Mouse (Mus musculus): ENCODE data around the gene Cep170b. TPM values are rescaled to one million over a fixed set of nuclear protein-coding genes. Genes with fewer than 3 reads are reported as not detected.

The Cep170b gene
- polyA plus RNA-seq, 1 experiment from 2014 or later, result 6.1 TPM

DNA sequence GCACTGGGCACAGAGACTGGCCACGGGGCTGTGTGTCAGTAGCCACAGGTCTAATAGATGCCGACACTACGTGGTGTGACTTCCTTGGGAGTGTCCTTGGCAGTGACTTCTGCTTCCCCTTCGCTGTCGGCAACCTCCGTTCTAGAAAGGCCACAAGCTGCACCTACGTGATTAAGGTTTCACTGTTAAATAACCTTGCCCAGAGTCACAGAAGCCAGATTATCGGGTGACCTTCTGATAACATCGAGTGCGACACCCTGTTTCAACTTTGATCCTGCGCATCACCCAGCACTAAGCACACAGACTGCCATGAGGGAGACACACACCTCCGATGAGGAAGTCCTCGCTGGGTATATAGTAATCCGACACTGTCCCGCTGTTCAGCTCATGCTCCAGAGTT is 31.8 kb upstream of the Cep170b start:
- H3K36me3 ChIP-seq (ENCODE audit: control insufficient read depth, insufficient read depth, low read length), result no peaks in the 10 kb centered on the region
- no peak for ATAC-seq (ENCODE audit: insufficient number of reproducible peaks, insufficient read depth, low FRiP score, low read depth)
- 46% methylated on average over 15 of the region's 15 CpGs for WGBS
- H3K4me3 ChIP-seq (ENCODE audit: control insufficient read depth in 1 of 2, insufficient read depth in 1 of 2, low read depth in 1 of 2, low read length in 2 of 2), result no peak overlapping the region
- H3K4me2 ChIP-seq (ENCODE audit: low read length), result no peak overlapping the region
- H3K9ac ChIP-seq (ENCODE audit: low read length), result no peak overlapping the region
- H3K4me1 ChIP-seq (ENCODE audit: control insufficient read depth in 2 of 2, insufficient read depth in 2 of 2, low read length in 2 of 2), result peaks cover 6 to 8% of the 10 kb centered on the region in 2 experiments; a peak in 3 of 4 replicates
- no peak overlapping the region for H3K27ac ChIP-seq (replicated peaks in 1 of 2; ENCODE audit: control insufficient read depth in 1 of 2, insufficient read depth in 1 of 2, low read depth in 2 of 2, low read length in 2 of 2)
- no peaks in the 10 kb centered on the region for H3K27me3 ChIP-seq (ENCODE audit: control insufficient read depth, insufficient read depth, low read length)
- H3K9me3 ChIP-seq (ENCODE audit: control insufficient read depth, low read length), result no peaks in the 10 kb centered on the region

DNA sequence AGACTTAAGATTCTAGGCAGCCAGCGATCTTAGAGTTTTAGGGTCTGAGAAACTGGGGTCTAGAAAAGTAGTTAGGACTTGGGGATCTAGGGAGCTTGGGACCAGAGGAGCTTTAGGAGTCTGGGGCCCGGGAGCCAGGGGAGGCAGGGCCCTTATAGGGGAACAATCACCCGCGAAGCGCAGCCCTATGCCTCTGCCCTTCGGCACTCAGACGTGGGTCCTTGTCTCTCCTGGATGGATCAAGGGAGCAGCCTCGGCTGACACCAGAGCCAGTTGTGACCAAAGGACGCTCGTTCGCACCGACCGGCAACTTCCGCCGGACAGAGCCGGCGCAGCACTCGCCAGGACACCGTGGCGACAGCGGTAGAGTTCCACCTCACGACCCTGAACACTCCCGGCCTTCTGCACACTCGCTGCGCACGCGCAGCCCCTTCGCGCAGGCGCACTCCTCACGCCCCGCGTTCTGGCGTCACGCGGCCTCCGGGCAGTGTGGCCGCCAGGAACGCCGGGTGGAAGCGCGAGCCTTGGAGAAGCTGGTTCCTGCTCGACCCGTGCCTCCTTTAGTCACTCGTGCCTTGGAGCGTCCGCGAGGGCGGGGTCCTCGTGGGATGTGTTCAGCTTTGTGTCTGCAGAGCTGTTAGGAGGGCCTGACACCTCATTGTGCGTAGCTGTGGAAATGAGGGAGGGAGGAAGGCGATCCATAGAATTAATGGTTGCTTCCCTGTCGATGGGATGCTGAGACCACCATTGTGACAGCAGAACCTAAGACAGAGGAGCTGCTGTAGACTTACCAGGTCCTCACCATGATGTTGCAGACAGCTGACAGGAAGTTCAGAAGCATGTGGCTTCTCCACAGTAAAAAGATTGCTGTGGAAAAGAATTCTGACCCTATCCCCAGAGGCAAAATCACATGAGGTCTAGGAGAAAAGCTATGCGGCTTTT is 26.8 kb upstream of the Cep170b start:
- Histone ChIP-seq H3K4me2 (ENCODE audit: low read length) (peak overlapping the region; percentile 88), H3K27ac (replicated peaks in 1 of 2; ENCODE audit: control insufficient read depth in 1 of 2, insufficient read depth in 1 of 2, low read depth in 2 of 2, low read length in 2 of 2) (peak overlapping the region; percentile 84 to 85), H3K9ac (ENCODE audit: low read length) (peak overlapping the region; percentile 96), H3K36me3 (ENCODE audit: control insufficient read depth, insufficient read depth, low read length) (no peaks in the 10 kb centered on the region), H3K9me3 (ENCODE audit: control insufficient read depth, low read length) (no peaks in the 10 kb centered on the region), H3K4me1 (ENCODE audit: control insufficient read depth in 2 of 2, insufficient read depth in 2 of 2, low read length in 2 of 2) (peaks cover 11 to 15% of the 10 kb centered on the region in 2 experiments), H3K27me3 (ENCODE audit: control insufficient read depth, insufficient read depth, low read length) (no peaks in the 10 kb centered on the region), H3K4me3 (ENCODE audit: control insufficient read depth in 1 of 2, insufficient read depth in 1 of 2, low read depth in 1 of 2, low read length in 2 of 2) (peak overlapping the region; percentile 76 to 82)
- ATAC-seq (ENCODE audit: insufficient number of reproducible peaks, insufficient read depth, low FRiP score, low read depth), result peak; percentile 88
- 4% methylated on average over 54 of the region's 54 CpGs for WGBS

DNA sequence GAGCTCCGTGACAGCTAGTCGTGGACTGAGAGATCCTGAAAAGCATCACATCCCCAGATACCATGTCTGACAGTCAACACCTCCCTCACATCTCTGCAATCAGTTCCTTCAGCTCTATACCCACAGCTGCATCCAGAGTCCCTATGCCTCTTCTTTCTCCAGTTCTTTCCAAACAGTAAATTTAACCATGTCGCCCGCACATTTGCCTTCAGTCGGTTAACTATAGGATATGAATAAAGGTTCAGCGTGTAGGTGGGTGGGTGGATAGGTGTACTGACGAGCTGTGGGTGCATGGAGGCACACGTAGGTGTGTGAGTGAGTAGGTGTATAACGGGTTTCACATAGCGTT is 26.2 kb upstream of the Cep170b start:
- peak overlapping the region in 1 of 2 experiments; percentile 84; a peak in 1 of 4 replicates for H3K27ac ChIP-seq (replicated peaks in 1 of 2; ENCODE audit: control insufficient read depth in 1 of 2, insufficient read depth in 1 of 2, low read depth in 2 of 2, low read length in 2 of 2)
- ATAC-seq (ENCODE audit: insufficient number of reproducible peaks, insufficient read depth, low FRiP score, low read depth), result no peak
- H3K4me3 ChIP-seq (ENCODE audit: control insufficient read depth in 1 of 2, insufficient read depth in 1 of 2, low read depth in 1 of 2, low read length in 2 of 2), result peak overlapping the region in 1 of 2 experiments; percentile 76; a peak in 2 of 4 replicates
- WGBS, result 74% methylated on average over 10 of the region's 10 CpGs
- no peaks in the 10 kb centered on the region for H3K36me3 ChIP-seq (ENCODE audit: control insufficient read depth, insufficient read depth, low read length)
- peak overlapping the region; percentile 96 for H3K9ac ChIP-seq (ENCODE audit: low read length)
- H3K27me3 ChIP-seq (ENCODE audit: control insufficient read depth, insufficient read depth, low read length), result no peaks in the 10 kb centered on the region
- peak overlapping the region; percentile 88 for H3K4me2 ChIP-seq (ENCODE audit: low read length)
- peaks cover 11 to 12% of the 10 kb centered on the region in 2 experiments for H3K4me1 ChIP-seq (ENCODE audit: control insufficient read depth in 2 of 2, insufficient read depth in 2 of 2, low read length in 2 of 2)
- H3K9me3 ChIP-seq (ENCODE audit: control insufficient read depth, low read length), result no peaks in the 10 kb centered on the region

DNA sequence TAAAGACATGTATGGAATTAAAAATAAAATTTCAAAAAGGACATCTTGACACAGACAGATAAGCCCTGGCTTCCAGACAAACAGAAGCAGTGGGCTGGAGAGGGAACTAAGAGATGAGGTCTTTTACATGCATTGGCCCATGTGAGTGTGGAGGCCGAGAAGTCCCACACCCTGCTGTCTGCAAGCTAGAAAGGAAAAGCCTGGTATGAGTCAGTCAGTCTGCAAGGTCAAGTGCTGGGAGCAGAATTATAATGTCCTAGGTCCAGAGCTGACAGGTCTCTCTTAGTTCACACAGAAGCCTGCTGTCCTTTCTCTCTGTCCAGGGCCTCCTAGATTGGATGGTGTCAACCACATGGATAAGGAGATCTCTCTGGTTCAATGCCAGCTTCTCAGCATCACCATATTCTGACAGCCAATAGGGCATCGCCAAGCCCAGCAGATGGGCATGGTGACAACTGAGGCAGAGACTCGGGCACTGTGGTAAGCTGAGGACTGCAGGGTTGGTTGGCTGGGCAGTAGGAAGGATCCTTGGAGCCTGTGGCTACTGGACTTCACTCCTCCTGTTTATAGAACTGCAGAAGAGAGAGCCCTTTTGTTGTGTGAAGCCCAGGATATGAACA is 23.3 kb upstream of the Cep170b start:
- Histone ChIP-seq H3K4me3 (ENCODE audit: control insufficient read depth in 1 of 2, insufficient read depth in 1 of 2, low read depth in 1 of 2, low read length in 2 of 2) (no peak overlapping the region), H3K27ac (replicated peaks in 1 of 2; ENCODE audit: control insufficient read depth in 1 of 2, insufficient read depth in 1 of 2, low read depth in 2 of 2, low read length in 2 of 2) (no peak overlapping the region), H3K4me2 (ENCODE audit: low read length) (no peak overlapping the region), H3K9ac (ENCODE audit: low read length) (no peak overlapping the region), H3K36me3 (ENCODE audit: control insufficient read depth, insufficient read depth, low read length) (no peaks in the 10 kb centered on the region), H3K9me3 (ENCODE audit: control insufficient read depth, low read length) (no peaks in the 10 kb centered on the region), H3K4me1 (ENCODE audit: control insufficient read depth in 2 of 2, insufficient read depth in 2 of 2, low read length in 2 of 2) (peaks cover 17 to 19% of the 10 kb centered on the region in 2 experiments), H3K27me3 (ENCODE audit: control insufficient read depth, insufficient read depth, low read length) (peaks cover 14% of the 10 kb centered on the region)
- no peak for ATAC-seq (ENCODE audit: insufficient number of reproducible peaks, insufficient read depth, low FRiP score, low read depth)
- 77% methylated on average over 3 of the region's 3 CpGs for WGBS

DNA sequence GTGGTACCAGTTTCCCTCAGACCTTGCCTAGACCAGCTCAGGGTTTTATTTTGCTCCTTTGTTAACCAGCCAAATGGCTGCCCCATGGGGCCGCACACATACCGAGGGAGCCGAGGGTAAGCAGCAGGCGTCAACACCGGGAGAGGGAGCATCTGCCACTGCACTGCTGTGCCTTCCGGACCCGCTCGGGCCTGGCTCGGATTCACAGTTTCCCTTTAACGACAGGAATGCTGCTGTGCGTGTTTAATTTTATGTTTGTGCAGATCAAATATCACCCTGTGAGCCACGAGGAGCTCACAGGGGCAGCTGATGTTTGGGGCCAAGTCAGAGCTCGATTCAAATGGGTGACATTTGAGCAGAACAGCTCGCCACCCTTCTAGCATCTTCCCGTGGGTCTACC is 19.7 kb upstream of the Cep170b start:
- Histone ChIP-seq H3K4me2 (ENCODE audit: low read length) (peak overlapping the region; percentile 55), H3K4me1 (ENCODE audit: control insufficient read depth in 2 of 2, insufficient read depth in 2 of 2, low read length in 2 of 2) (peaks cover 6 to 7% of the 10 kb centered on the region in 2 experiments; a peak in 2 of 4 replicates), H3K36me3 (ENCODE audit: control insufficient read depth, insufficient read depth, low read length) (no peaks in the 10 kb centered on the region), H3K9me3 (ENCODE audit: control insufficient read depth, low read length) (no peaks in the 10 kb centered on the region), H3K4me3 (ENCODE audit: control insufficient read depth in 1 of 2, insufficient read depth in 1 of 2, low read depth in 1 of 2, low read length in 2 of 2) (peak overlapping the region in 1 of 2 experiments; percentile 7; a peak in 1 of 4 replicates), H3K9ac (ENCODE audit: low read length) (peak overlapping the region; percentile 47), H3K27ac (replicated peaks in 1 of 2; ENCODE audit: control insufficient read depth in 1 of 2, insufficient read depth in 1 of 2, low read depth in 2 of 2, low read length in 2 of 2) (no peak overlapping the region), H3K27me3 (ENCODE audit: control insufficient read depth, insufficient read depth, low read length) (peaks cover 24% of the 10 kb centered on the region)
- WGBS, result 7% methylated on average over 15 of the region's 15 CpGs
- ATAC-seq (ENCODE audit: insufficient number of reproducible peaks, insufficient read depth, low FRiP score, low read depth), result no peak

DNA sequence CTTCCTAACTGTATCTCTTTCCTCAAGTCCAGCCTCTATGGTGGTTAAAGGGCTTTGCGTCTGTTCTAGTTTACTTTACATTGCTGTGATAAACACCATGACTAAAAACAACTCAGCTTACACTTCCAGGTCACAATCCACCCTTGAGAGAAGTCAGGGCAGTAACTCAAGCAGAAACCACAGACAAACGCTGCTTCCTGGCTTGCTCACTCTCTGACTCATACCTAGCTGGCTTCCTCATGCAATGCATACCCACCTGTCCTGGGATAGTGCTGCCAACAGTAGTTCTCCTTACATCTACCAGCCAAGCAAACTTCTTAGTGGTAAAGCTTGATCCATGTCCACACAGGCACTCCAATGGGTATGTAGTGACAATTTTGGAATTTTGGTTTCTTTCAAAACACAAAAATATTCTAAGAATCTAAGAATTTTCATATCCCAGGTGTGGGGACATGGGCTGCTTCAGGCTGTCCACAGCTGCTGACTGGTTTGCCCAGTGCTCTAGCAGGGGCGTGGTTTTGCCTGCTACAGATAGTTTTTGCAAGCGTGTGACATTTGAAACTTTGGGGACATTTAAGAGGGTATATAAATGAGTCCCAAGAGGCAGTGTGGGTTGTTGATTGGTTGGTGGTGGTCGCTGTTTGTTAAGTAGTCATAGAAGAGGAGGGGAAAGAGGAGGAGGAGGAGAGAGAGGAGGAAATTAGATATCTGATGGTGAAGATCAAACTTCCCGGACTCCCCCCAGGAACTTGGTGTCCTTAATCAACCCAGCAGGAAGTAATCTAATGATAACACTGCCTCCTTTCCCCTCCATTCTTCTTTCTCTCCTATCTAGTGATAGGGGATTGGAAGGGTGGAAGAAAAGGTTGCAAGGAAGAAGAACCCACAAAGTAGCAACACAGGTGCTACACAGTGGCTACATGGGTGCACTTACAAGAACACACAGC is 17.6 kb upstream of the Cep170b start:
- Histone ChIP-seq H3K4me2 (ENCODE audit: low read length) (no peak overlapping the region), H3K9ac (ENCODE audit: low read length) (no peak overlapping the region), H3K9me3 (ENCODE audit: control insufficient read depth, low read length) (no peaks in the 10 kb centered on the region), H3K27ac (replicated peaks in 1 of 2; ENCODE audit: control insufficient read depth in 1 of 2, insufficient read depth in 1 of 2, low read depth in 2 of 2, low read length in 2 of 2) (no peak overlapping the region), H3K36me3 (ENCODE audit: control insufficient read depth, insufficient read depth, low read length) (no peaks in the 10 kb centered on the region), H3K27me3 (ENCODE audit: control insufficient read depth, insufficient read depth, low read length) (peaks cover 28% of the 10 kb centered on the region), H3K4me1 (ENCODE audit: control insufficient read depth in 2 of 2, insufficient read depth in 2 of 2, low read length in 2 of 2) (peaks cover 9 to 11% of the 10 kb centered on the region in 2 experiments; a peak in 3 of 4 replicates), H3K4me3 (ENCODE audit: control insufficient read depth in 1 of 2, insufficient read depth in 1 of 2, low read depth in 1 of 2, low read length in 2 of 2) (no peak overlapping the region)
- no peak for ATAC-seq (ENCODE audit: insufficient number of reproducible peaks, insufficient read depth, low FRiP score, low read depth)
- WGBS, result 48% methylated on average over 6 of the region's 6 CpGs

Measured in heart, embryonic 14.5 days (tissue).